Mouse (Mus musculus) testis, adult 2 months (tissue): ENCODE measurements around the gene Zfp169.

Experiments used
- CTCF ChIP-seq: fragments of 200-500 bp; IDR thresholded peaks from 2 replicates; pipeline ENCODE4 v1.5.1; 2012; ENCODE audit warnings: low read depth, mild to moderate bottlenecking, inconsistent platforms, low read length, moderate library complexity; ENCODE audit not compliant: control insufficient read depth, insufficient read depth, insufficient replicate concordance
- POLR2A ChIP-seq: fragments of 200-500 bp; IDR thresholded peaks from 2 replicates; pipeline ENCODE4 v1.6.1; 2012; ENCODE audit warnings: low read depth, mild to moderate bottlenecking, inconsistent platforms, low read length, moderate library complexity; ENCODE audit not compliant: control insufficient read depth

- TF ChIP-seq CTCF (no peak), POLR2A (peak; percentile 92)
These were observed 33.2 kb upstream of the Zfp169 start for GRCm38 (mm10) chr13:48546330-48546917.
